Comparison of ENCODE assay signal across 8 mouse cellular contexts in genomic region chr11:77893787-77894718, GRCm38 (mm10). TPM values are rescaled to one million over a fixed set of nuclear protein-coding genes. Genes with fewer than 3 reads are reported as not detected.
DNase-seq lines count a peak whose midpoint lies in the region; ATAC-seq lines count a peak whose summit lies in the region.

TSS of gene Pipox (minus strand) at chr11:77894096.

- DNase-seq in adrenal gland, adult 18-20 months (ENCODE audit: low spot score in 2 of 2): peak; percentile 89
- DNase-seq in embryo, embryonic 10 days (ENCODE audit: low spot score): peak; percentile 83
- DNase-seq in gastrocnemius, postnatal 10 days: peak; percentile 82
- DNase-seq in left cerebral cortex, adult 11 months (ENCODE audit: low spot score): peak; percentile 77
- DNase-seq in lung, postnatal 10 days: peak; percentile 94
- DNase-seq in right cerebral cortex, adult 2 months (ENCODE audit: low spot score in 2 of 2): peak; percentile 71

- H3K27ac ChIP-seq in hindbrain, embryonic 15.5 days (replicated peaks): peak within 1 kb of the TSS; percentile 78

- WGBS in hindbrain, embryonic 15.5 days: 9% methylated on average over 11 of the region's 11 CpGs

- peaks cover 76% of the 10 kb centered on the region for H3K4me1 ChIP-seq in hindbrain, embryonic 15.5 days (replicated peaks)

- H3K9me3 ChIP-seq in hindbrain, embryonic 15.5 days: no peaks in the 10 kb centered on the region

- H3K27me3 ChIP-seq in hindbrain, embryonic 15.5 days: 0 out of 2 replicates have a peak, but pooled peaks cover 3% of the 10 kb centered on the region

- H3K36me3 ChIP-seq in hindbrain, embryonic 15.5 days: no peaks in the 10 kb centered on the region

- 0 out of 2 replicates have a peak within 1 kb of the TSS, but pooled peaks have one; percentile 3 for H3K4me3 ChIP-seq in hindbrain, embryonic 15.5 days

- ATAC-seq in hindbrain, embryonic 15.5 days (ENCODE audit: low FRiP score, low read depth): peak; percentile 85
- no peak for ATAC-seq in activated CD4-positive, CD25-positive, alpha-beta regulatory T cell, adult 4 months

- H3K9ac ChIP-seq in hindbrain, embryonic 15.5 days: no peak within 1 kb of the TSS; the same call in 1 of the 2 replicates

- peak within 1 kb of the TSS; percentile 14 for H3K4me2 ChIP-seq in hindbrain, embryonic 15.5 days

RNA-seq across cellular contexts. Expression of gene Pipox, which starts in this region (rescaled TPM):
- total RNA-seq in adrenal gland, adult 18-20 months (2021): 1 to 10 TPM in 1 of 2 experiments, under 1 TPM in 1; 0.26 to 2.4 TPM
- total RNA-seq in gastrocnemius, postnatal 10 days (2021): 1 to 10 TPM in 1 of 2 experiments, under 1 TPM in 1; 0.52 to 1.1 TPM
- 5.1 and 5.6 TPM in 2 replicates for polyA plus RNA-seq in hindbrain, embryonic 15.5 days (2015; fragmentation: Nextera tagmentation; extraction: Ambion mirVana)
- 1 to 10 TPM in 1 of 2 experiments, under 1 TPM in 1; 0.52 to 1.6 TPM for polyA plus RNA-seq in activated CD4-positive, CD25-positive, alpha-beta regulatory T cell, adult 4 months (2017; shearing (Covaris generic))
